Mouse (Mus musculus): ENCODE measurements around the gene Itm2a. TPM values are rescaled to one million over a fixed set of nuclear protein-coding genes. Genes with fewer than 3 reads are reported as not detected.

The Itm2a gene
- total and polyA plus RNA-seq, 3 experiments, result 0.84 to 1.7 TPM; not detected in 1

DNA sequence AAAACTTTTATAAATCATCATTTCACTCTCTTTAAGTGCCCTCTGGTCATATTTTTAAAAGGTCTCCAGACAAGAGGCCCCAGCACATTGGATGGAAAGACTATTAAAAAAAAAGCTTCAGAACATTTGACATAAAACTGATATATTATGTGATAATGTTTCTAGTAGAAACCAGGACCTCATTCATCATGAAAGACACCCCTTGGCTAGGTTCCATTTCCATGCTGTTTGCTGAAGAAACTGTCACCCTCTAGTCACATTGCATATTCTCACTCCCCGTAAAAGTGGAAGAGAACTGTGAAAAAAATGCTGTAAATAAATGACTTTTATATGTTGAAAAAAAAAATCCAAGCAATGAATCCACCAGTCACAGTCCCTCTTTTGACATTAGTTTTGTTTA lies 12.8 kb upstream of the Itm2a start:
- no peaks in the 10 kb centered on the region for H3K79me2 ChIP-seq (ENCODE audit: control insufficient read depth, insufficient read depth, low read length, poor library complexity)

DNA sequence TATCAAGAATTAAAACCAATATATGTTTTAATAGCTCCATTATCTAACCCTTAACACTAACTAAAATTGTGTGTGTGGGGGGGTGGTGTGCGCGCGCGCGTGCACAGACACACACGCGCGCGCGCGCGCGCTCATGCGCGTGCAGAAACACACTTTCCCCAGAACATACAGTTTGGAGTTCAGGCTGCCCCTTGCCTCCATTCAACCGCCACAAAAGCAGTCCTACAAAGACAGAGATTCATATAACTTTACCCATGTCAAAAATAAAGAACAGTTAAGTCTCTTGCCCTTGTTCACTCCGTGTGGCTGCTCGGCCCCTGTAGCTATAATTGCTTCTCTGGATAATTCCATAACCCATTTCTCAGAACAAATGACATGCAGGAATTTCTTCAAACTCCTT lies 695 bp downstream of the Itm2a start:
- H3K4me3 ChIP-seq (ENCODE audit: control insufficient read depth in 1 of 2, insufficient read depth in 1 of 2, low read depth in 2 of 2, low read length in 2 of 2), result peak overlapping the region; percentile 42 to 58
- H3K9me3 ChIP-seq (replicated peaks; ENCODE audit: insufficient read depth, low read length), result no peaks in the 10 kb centered on the region
- no peak overlapping the region; the same call in 1 of the 2 replicates for H3K9ac ChIP-seq (ENCODE audit: control insufficient read depth, low read depth, low read length, poor library complexity, severe bottlenecking)
- H3K27me3 ChIP-seq (ENCODE audit: control insufficient read depth in 1 of 2, insufficient read depth in 2 of 2, low read length in 2 of 2), result no peaks in the 10 kb centered on the region
- TF ChIP-seq TCF12 (IDR thresholded peaks at IDR 0.05; ENCODE audit: low read depth, low read length), result no peak
- TF ChIP-seq ZC3H11A (IDR thresholded peaks at IDR 0.05; ENCODE audit: low read depth, low read length), result no peak
- no peak for TF ChIP-seq EP300 (IDR thresholded peaks at IDR 0.05; ENCODE audit: low read depth in 1 of 2, low read length in 2 of 2)
- no peak for TF ChIP-seq NELFE (IDR thresholded peaks at IDR 0.05; ENCODE audit: low read depth, low read length)
- no peak for TF ChIP-seq SMC3 (IDR thresholded peaks at IDR 0.05; ENCODE audit: low read depth, low read length)
- TF ChIP-seq MAX (IDR thresholded peaks at IDR 0.05; ENCODE audit: low read length), result no peak
- no peaks in the 10 kb centered on the region; a peak in 1 of 4 replicates for H3K4me1 ChIP-seq (ENCODE audit: control insufficient read depth in 1 of 2, insufficient read depth in 2 of 2, low read length in 2 of 2)
- no peak overlapping the region for H3K27ac ChIP-seq (ENCODE audit: control insufficient read depth, low read depth, low read length)
- no peak for DNase-seq (ENCODE audit: low read depth, low spot score)
- H3K79me2 ChIP-seq (ENCODE audit: control insufficient read depth, insufficient read depth, low read length, poor library complexity), result no peaks in the 10 kb centered on the region
- H3K36me3 ChIP-seq (ENCODE audit: control insufficient read depth in 1 of 2, insufficient read depth in 2 of 2, low read length in 2 of 2), result peaks cover 0 to 6% of the 10 kb centered on the region in 2 experiments; a peak in 2 of 4 replicates

More for the DNA sequence above, 12.8 kb upstream of the Itm2a start:
- Histone ChIP-seq H3K9me3 (replicated peaks; ENCODE audit: insufficient read depth, low read length) (no peaks in the 10 kb centered on the region), H3K27me3 (ENCODE audit: control insufficient read depth in 1 of 2, insufficient read depth in 2 of 2, low read length in 2 of 2) (peaks cover 0 to 2% of the 10 kb centered on the region in 2 experiments; a peak in 1 of 4 replicates), H3K4me1 (ENCODE audit: control insufficient read depth in 1 of 2, insufficient read depth in 2 of 2, low read length in 2 of 2) (no peaks in the 10 kb centered on the region), H3K27ac (ENCODE audit: control insufficient read depth, low read depth, low read length) (no peak overlapping the region), H3K9ac (ENCODE audit: control insufficient read depth, low read depth, low read length, poor library complexity, severe bottlenecking) (no peak overlapping the region), H3K4me3 (ENCODE audit: control insufficient read depth in 1 of 2, insufficient read depth in 1 of 2, low read depth in 2 of 2, low read length in 2 of 2) (no peak overlapping the region), H3K36me3 (ENCODE audit: control insufficient read depth in 1 of 2, insufficient read depth in 2 of 2, low read length in 2 of 2) (0 out of 4 replicates have a peak, but pooled peaks cover 0 to 3% of the 10 kb centered on the region in 2 experiments)
- no peak for TF ChIP-seq TAL1 (IDR thresholded peaks at IDR 0.05; ENCODE audit: low read length)
- TF ChIP-seq NELFE (IDR thresholded peaks at IDR 0.05; ENCODE audit: low read depth, low read length), result no peak
- no peak for TF ChIP-seq USF2 (IDR thresholded peaks at IDR 0.05; ENCODE audit: borderline replicate concordance in 1 of 2, insufficient read depth in 1 of 2, low read depth in 1 of 2, low read length in 2 of 2)
- no peak for TF ChIP-seq TBP (IDR thresholded peaks at IDR 0.05; ENCODE audit: low read depth, low read length)
- no peak for TF ChIP-seq ZKSCAN1 (IDR thresholded peaks at IDR 0.05; ENCODE audit: low read depth, low read length)
- TF ChIP-seq POLR2AphosphoS2 (IDR thresholded peaks at IDR 0.05; ENCODE audit: low read length), result no peak
- no peak for TF ChIP-seq MXI1 (IDR thresholded peaks at IDR 0.05; ENCODE audit: low read depth, low read length)
- TF ChIP-seq POLR2A (IDR thresholded peaks at IDR 0.05; ENCODE audit: control insufficient read depth in 1 of 2, insufficient read depth in 1 of 2, low read depth in 1 of 2, low read length in 2 of 2, poor library complexity in 1 of 2), result no peak
- TF ChIP-seq MYB (IDR thresholded peaks at IDR 0.05; ENCODE audit: low read depth, low read length), result no peak
- no peak for TF ChIP-seq POLR2AphosphoS5 (IDR thresholded peaks at IDR 0.05; ENCODE audit: borderline replicate concordance, low read depth, low read length)
- no peak for TF ChIP-seq GABPA (IDR thresholded peaks at IDR 0.05; ENCODE audit: low read depth, low read length)
- no peak for TF ChIP-seq ZC3H11A (IDR thresholded peaks at IDR 0.05; ENCODE audit: low read depth, low read length)
- no peak for TF ChIP-seq MEF2A (IDR thresholded peaks at IDR 0.05; ENCODE audit: extremely low read depth, insufficient replicate concordance, low read depth, low read length, poor library complexity, severe bottlenecking)
- no peak for TF ChIP-seq ELF1 (IDR thresholded peaks at IDR 0.05; ENCODE audit: low read depth, low read length)
- no peak for TF ChIP-seq HCFC1 (IDR thresholded peaks at IDR 0.05; ENCODE audit: low read depth, low read length)
- TF ChIP-seq CTCF (IDR thresholded peaks at IDR 0.05 in 2 of 3, conservative IDR thresholded peaks at IDR 0.05 in 1 of 3; ENCODE audit: control insufficient read depth in 1 of 3, insufficient read depth in 1 of 3, low read depth in 2 of 3, low read length in 3 of 3, poor library complexity in 1 of 3, severe bottlenecking in 1 of 3), result no peak
- TF ChIP-seq SIN3A (IDR thresholded peaks at IDR 0.05; ENCODE audit: low read length), result no peak
- no peak for TF ChIP-seq RAD21 (IDR thresholded peaks at IDR 0.05; ENCODE audit: low read depth, low read length)
- TF ChIP-seq ZMIZ1 (IDR thresholded peaks at IDR 0.05; ENCODE audit: low read depth, low read length), result no peak
- DNase-seq (ENCODE audit: low read depth, low spot score), result no peak

All from MEL (cell line).